Mouse (Mus musculus) E14TG2a.4 (cell line): Measurements from ENCODE around the gene Gpc5.

ENCODE experiments used
- CTCF ChIP-seq: conservative IDR thresholded peaks from 2 replicates; pipeline ENCODE4 v1.5.1; 2014; ENCODE audit warnings: low read length
- POU5F1 ChIP-seq: IDR thresholded peaks from 2 replicates; pipeline ENCODE4 v1.6.1; 2014; ENCODE audit warnings: low read length, borderline replicate concordance

DNA sequence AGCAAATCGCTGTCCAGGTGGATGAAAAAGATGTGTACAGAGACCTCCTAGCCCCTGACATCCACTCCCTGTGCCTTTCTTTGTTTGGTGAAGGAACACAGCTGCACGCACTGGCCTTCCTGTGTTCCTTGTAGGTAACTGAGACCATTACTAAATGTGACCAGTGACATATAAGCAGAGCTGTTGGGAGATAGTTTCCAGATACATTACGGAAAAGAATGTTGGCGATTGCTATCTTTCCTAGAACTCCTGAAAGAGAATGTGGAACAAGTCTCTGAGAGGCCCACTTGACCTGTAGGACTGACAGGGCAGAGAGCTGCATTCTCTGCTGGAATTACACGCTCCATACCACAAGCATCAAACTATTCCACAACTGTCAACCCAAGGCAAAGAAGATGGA, 1459.4 kb downstream of the Gpc5 start:
- TF ChIP-seq CTCF (no peak), POU5F1 (no peak)
